Mouse (Mus musculus): ENCODE data around the gene Adra1d. TPM values are rescaled to one million over a fixed set of nuclear protein-coding genes. Genes with fewer than 3 reads are reported as not detected.

The Adra1d gene
- polyA plus RNA-seq, 1 experiment from 2014 or later = 2.0 TPM

DNA sequence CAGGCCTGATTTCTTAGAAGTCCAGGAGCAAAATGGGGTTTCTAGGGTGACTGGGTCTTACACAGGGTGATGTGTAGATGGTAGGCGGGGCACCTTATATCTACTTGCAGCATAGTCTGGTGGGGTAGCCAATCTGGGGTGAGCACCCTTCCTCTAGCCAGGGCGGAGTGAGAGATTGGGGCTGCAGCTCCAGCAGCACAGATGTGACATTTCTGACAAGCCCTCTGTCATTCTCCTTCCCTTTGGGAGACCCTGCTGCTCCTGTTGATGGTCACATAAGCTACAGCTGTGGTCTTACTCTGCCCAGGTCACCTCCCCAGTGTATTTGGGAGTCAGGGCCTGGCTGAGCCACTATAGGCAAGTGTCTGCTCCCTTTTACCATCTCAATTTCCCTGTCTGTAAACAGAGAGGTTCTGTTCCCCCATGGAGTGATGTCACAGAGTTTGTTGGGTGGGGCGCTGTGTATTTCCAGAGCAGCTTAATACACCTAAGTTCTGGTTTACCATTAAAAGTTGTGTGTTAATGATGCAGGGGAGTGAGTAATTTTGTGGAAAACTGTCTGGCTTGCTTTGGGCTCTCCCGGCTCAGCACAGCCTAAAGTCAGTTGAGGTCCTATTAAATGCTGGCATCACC, 64.7 kb downstream of the Adra1d start:
- ATAC-seq (ENCODE audit: insufficient read depth) = peak; percentile 25; the same call in 1 of the 2 replicates
- Histone ChIP-seq H3K27me3 (ENCODE audit: insufficient read depth, low read length) (no peaks in the 10 kb centered on the region), H3K27ac (ENCODE audit: low read depth) (peak overlapping the region; percentile 58; the same call in 1 of the 2 replicates), H3K9me3 (ENCODE audit: low read depth, low read length) (no peaks in the 10 kb centered on the region), H3K4me1 (ENCODE audit: insufficient read depth) (peaks cover 7% of the 10 kb centered on the region; the same call in 1 of the 2 replicates), H3K4me2 (peak overlapping the region; percentile 20; the same call in 1 of the 2 replicates), H3K9ac (peak overlapping the region; percentile 16; the same call in 1 of the 2 replicates), H3K36me3 (ENCODE audit: insufficient read depth) (no peaks in the 10 kb centered on the region), H3K4me3 (ENCODE audit: low read depth, low read length) (no peak overlapping the region)
- no peak for DNase-seq
- TF ChIP-seq CTCF (IDR thresholded peaks at IDR 0.05; ENCODE audit: low read depth) = no peak
- 95% methylated on average over 4 of the region's 4 CpGs for WGBS

DNA sequence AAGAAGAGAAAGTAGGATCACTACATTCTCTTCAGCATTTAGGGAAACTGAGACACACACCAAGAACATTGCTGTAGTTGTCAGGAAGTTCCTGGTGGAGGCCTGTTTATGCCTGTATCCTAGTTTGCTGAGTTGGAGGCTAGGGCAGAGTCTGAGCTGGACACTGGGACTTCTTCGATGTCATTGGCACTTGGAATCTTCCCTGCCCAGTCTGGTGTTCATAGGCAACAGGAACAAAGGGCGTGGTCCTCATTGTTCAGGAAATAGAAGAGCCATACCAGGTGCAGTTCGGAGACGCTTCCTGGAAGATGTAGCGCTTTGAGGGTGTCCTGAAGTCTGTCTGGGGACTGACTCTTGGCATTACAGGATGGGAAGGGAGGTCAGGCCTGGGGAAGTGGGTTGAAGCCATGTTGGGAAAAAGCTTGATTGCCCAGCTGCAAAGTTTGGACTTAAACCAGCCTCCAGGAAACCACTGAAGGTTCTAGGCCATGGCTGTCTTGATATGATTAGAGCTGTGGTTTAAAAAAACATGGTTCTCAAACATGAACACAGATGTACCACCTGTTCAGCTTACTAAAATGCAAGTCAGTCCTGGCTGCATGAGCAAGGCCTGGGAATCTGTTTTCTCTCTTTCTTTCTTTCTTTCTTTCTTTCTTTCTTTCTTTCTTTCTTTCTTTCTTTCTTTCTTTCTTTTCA, 65.8 kb downstream of the Adra1d start:
- no peaks in the 10 kb centered on the region for H3K9me3 ChIP-seq (ENCODE audit: low read depth, low read length)
- peaks cover 7% of the 10 kb centered on the region; the same call in 1 of the 2 replicates for H3K4me1 ChIP-seq (ENCODE audit: insufficient read depth)
- DNase-seq (no peak), ATAC-seq (ENCODE audit: insufficient read depth) (no peak)
- no peak overlapping the region for H3K9ac ChIP-seq
- WGBS = 84% methylated on average over 5 of the region's 5 CpGs
- H3K36me3 ChIP-seq (ENCODE audit: insufficient read depth) = no peaks in the 10 kb centered on the region
- no peak overlapping the region for H3K4me3 ChIP-seq (ENCODE audit: low read depth, low read length)
- H3K4me2 ChIP-seq = no peak overlapping the region
- TF ChIP-seq CTCF (IDR thresholded peaks at IDR 0.05; ENCODE audit: low read depth) = no peak
- H3K27me3 ChIP-seq (ENCODE audit: insufficient read depth, low read length) = no peaks in the 10 kb centered on the region
- no peak overlapping the region for H3K27ac ChIP-seq (ENCODE audit: low read depth)

Other genes with a start within 250 kb of the Adra1d start
- 3.8 and 5.3 TPM in 2 replicates for gene Rnf24, start 209.4 kb downstream of the Adra1d start, polyA plus RNA-seq (2014; fragmentation: Nextera tagmentation; extraction: Ambion mirVana)
- gene Smox, start 70.8 kb downstream of the Adra1d start, polyA plus RNA-seq (2014; fragmentation: Nextera tagmentation; extraction: Ambion mirVana) = 23.9 and 28.7 TPM in 2 replicates

Data from lung, embryonic 14.5 days (tissue).